Comparison of ENCODE assay signal across 9 mouse cellular contexts in genomic region chr11:32181973-32182868, GRCm38 (mm10). TPM values are rescaled to one million over a fixed set of nuclear protein-coding genes. Genes with fewer than 3 reads are reported as not detected.
DNase-seq lines count a peak whose midpoint lies in the region; ATAC-seq lines count a peak whose summit lies in the region.
"Had no signal": no experiment of that assay in that cellular context is flagged by ENCODE, and none has a peak within 500 bp of the region (broad histone marks: within the 10 kb centered on the region; RNA-seq: fewer than 3 reads in every experiment).

No protein-coding gene starts in this region.

- peak; percentile 81 for ATAC-seq in frontal cortex, adult (ENCODE audit: low TSS enrichment)
- ATAC-seq in hindbrain, embryonic 15.5 days (ENCODE audit: low FRiP score, low read depth), result peak; percentile 73
- peak; percentile 93 for ATAC-seq in megakaryocyte progenitor cell, adult 5-6 weeks (replicated peaks; ENCODE audit: poor library complexity)

- H3K4me2 ChIP-seq in hindbrain, embryonic 15.5 days, result peak overlapping the region; percentile 39; the same call in 1 of the 2 replicates

- no peaks in the 10 kb centered on the region for H3K27me3 ChIP-seq in hindbrain, embryonic 15.5 days

- no peak overlapping the region for H3K4me3 ChIP-seq in hindbrain, embryonic 15.5 days

- H3K4me1 ChIP-seq in hindbrain, embryonic 15.5 days (replicated peaks), result no peaks in the 10 kb centered on the region

- WGBS in hindbrain, embryonic 15.5 days, result 41% methylated on average over 25 of the region's 25 CpGs

- no peaks in the 10 kb centered on the region for H3K9me3 ChIP-seq in hindbrain, embryonic 15.5 days

- DNase-seq in R1 (ENCODE audit: low read depth, low spot score), result peak; percentile 70
- DNase-seq in cerebellum, adult 8-10 months, result peak; percentile 92
- peak; percentile 88 to 98 for DNase-seq in layer of hippocampus, postnatal 25 days (ENCODE audit: extremely low spot score in 1 of 2, low spot score in 1 of 2)
- peak; percentile 90 to 94 for DNase-seq in right cerebral cortex, postnatal 10 days (ENCODE audit: low spot score in 2 of 2)
- peak; percentile 62 to 87 for DNase-seq in urinary bladder, postnatal 4 days (ENCODE audit: low spot score in 2 of 2)

- no peaks in the 10 kb centered on the region for H3K36me3 ChIP-seq in hindbrain, embryonic 15.5 days

- no peak overlapping the region for H3K9ac ChIP-seq in hindbrain, embryonic 15.5 days

- no peak overlapping the region for H3K27ac ChIP-seq in hindbrain, embryonic 15.5 days (replicated peaks)

RNA-seq across cellular contexts. Expression of gene Il9r, which starts 17.9 kb away (rescaled TPM):
- not detected in 2 replicates for polyA plus RNA-seq in hindbrain, embryonic 15.5 days (2015; fragmentation: Nextera tagmentation; extraction: Ambion mirVana)
- total RNA-seq in layer of hippocampus, postnatal 25 days (2021), result not detected
- total RNA-seq in megakaryocyte progenitor cell, adult 5-6 weeks (2015), result 0.07 TPM in 1 of 2 replicates, not detected in the other
- 0.30 TPM in 1 of 2 replicates, not detected in the other for total RNA-seq in megakaryocyte progenitor cell, adult 5-6 weeks (2017)
- polyA plus RNA-seq: liver, embryonic 16.5 days had no signal

RNA-seq across cellular contexts. Expression of gene Snrnp25, which starts 23.0 kb away (rescaled TPM):
- 49.5 and 50.4 TPM in 2 replicates for polyA plus RNA-seq in hindbrain, embryonic 15.5 days (2015; fragmentation: Nextera tagmentation; extraction: Ambion mirVana)
- total RNA-seq in layer of hippocampus, postnatal 25 days (2021), result 10 to 100 TPM; 21.2 to 26.9 TPM
- total RNA-seq in megakaryocyte progenitor cell, adult 5-6 weeks (2015), result 56.5 and 60.4 TPM in 2 replicates
- 70.3 and 82.6 TPM in 2 replicates for total RNA-seq in megakaryocyte progenitor cell, adult 5-6 weeks (2017)

RNA-seq across cellular contexts. Expression of gene Rhbdf1, which starts 39.9 kb away (rescaled TPM):
- 24.8 and 29.2 TPM in 2 replicates for polyA plus RNA-seq in hindbrain, embryonic 15.5 days (2015; fragmentation: Nextera tagmentation; extraction: Ambion mirVana)
- total RNA-seq in layer of hippocampus, postnatal 25 days (2021), result 10 to 100 TPM; 14.0 to 18.3 TPM
- total RNA-seq in megakaryocyte progenitor cell, adult 5-6 weeks (2015), result 0.22 TPM in 1 of 2 replicates, not detected in the other
- total RNA-seq in megakaryocyte progenitor cell, adult 5-6 weeks (2017), result 0.25 and 2.9 TPM in 2 replicates

RNA-seq across cellular contexts. Expression of gene Mpg, which starts 44.1 kb away (rescaled TPM):
- polyA plus RNA-seq in hindbrain, embryonic 15.5 days (2015; fragmentation: Nextera tagmentation; extraction: Ambion mirVana), result 34.7 and 36.9 TPM in 2 replicates
- total RNA-seq in layer of hippocampus, postnatal 25 days (2021), result 10 to 100 TPM; 18.1 to 19.9 TPM
- 5.4 and 7.1 TPM in 2 replicates for total RNA-seq in megakaryocyte progenitor cell, adult 5-6 weeks (2015)
- 5.3 and 7.8 TPM in 2 replicates for total RNA-seq in megakaryocyte progenitor cell, adult 5-6 weeks (2017)
